ENCODE assay signal across 9 mouse cellular contexts in genomic region chr10:71284131-71284510, GRCm38 (mm10). TPM values are rescaled to one million over a fixed set of nuclear protein-coding genes. Genes with fewer than 3 reads are reported as not detected.
A peak's percentile ranks its signal among the peaks of the same experiment; 100 is the strongest.
DNase-seq lines count a peak whose midpoint lies in the region; ATAC-seq lines count a peak whose summit lies in the region.
"Had no signal": no experiment of that assay in that cellular context is flagged by ENCODE, and none has a peak within 500 bp of the region (broad histone marks: within the 10 kb centered on the region; RNA-seq: fewer than 3 reads in every experiment).

No protein-coding gene starts in this region.

- no peak for ATAC-seq in heart, embryonic 16.5 days (replicated peaks; ENCODE audit: extremely low read depth, insufficient read depth, low FRiP score)
- ATAC-seq in hindbrain, embryonic 11.5 days (ENCODE audit: low FRiP score): no peak
- ATAC-seq in midbrain, embryonic 11.5 days (ENCODE audit: low FRiP score): no peak

- peak overlapping the region; percentile 68 for H3K4me2 ChIP-seq in heart, embryonic 16.5 days (ENCODE audit: low read depth, low read length)
- peak overlapping the region; percentile 59 for H3K4me2 ChIP-seq in hindbrain, embryonic 11.5 days (replicated peaks; ENCODE audit: low read depth, low read length)
- H3K4me2 ChIP-seq in midbrain, embryonic 11.5 days: peak overlapping the region; percentile 50

- DNase-seq in heart, adult 9 months (ENCODE audit: low spot score in 2 of 2): no peak
- peak; percentile 30 for DNase-seq in Muller cell, postnatal 12 days (ENCODE audit: inconsistent ontology term)
- no peak for DNase-seq in hindbrain, embryonic 11.5 days (ENCODE audit: low spot score)
- no peak for DNase-seq in midbrain, embryonic 11.5 days (ENCODE audit: low spot score, missing footprints)
- DNase-seq in adrenal gland, adult 8-10 months: no peak
- no peak for DNase-seq in spleen, adult 12 weeks (ENCODE audit: low spot score)
- DNase-seq in ovary, postnatal 14 days (ENCODE audit: low spot score): no peak

- peak overlapping the region; percentile 97 for H3K9ac ChIP-seq in heart, embryonic 16.5 days (ENCODE audit: low read length)
- peak overlapping the region; percentile 99 for H3K9ac ChIP-seq in hindbrain, embryonic 11.5 days (ENCODE audit: low read depth, low read length)
- H3K9ac ChIP-seq in midbrain, embryonic 11.5 days (ENCODE audit: low read length): peak overlapping the region; percentile 96

- WGBS in heart, embryonic 16.5 days: 13% methylated on average over 8 of the region's 8 CpGs
- 15% methylated on average over 8 of the region's 8 CpGs for WGBS in hindbrain, embryonic 11.5 days
- 19% methylated on average over 8 of the region's 8 CpGs for WGBS in midbrain, embryonic 11.5 days

- no peaks in the 10 kb centered on the region for H3K27me3 ChIP-seq in heart, embryonic 16.5 days (ENCODE audit: control insufficient read depth, insufficient read depth, low read length)
- H3K27me3 ChIP-seq in hindbrain, embryonic 11.5 days (ENCODE audit: control insufficient read depth, insufficient read depth, low read length): no peaks in the 10 kb centered on the region
- H3K27me3 ChIP-seq in midbrain, embryonic 11.5 days (ENCODE audit: control insufficient read depth, insufficient read depth, low read length): no peaks in the 10 kb centered on the region
- H3K27me3 ChIP-seq: Patski had no signal

- peaks cover 16% of the 10 kb centered on the region for H3K4me1 ChIP-seq in heart, embryonic 16.5 days (ENCODE audit: control insufficient read depth, insufficient read depth, low read length)
- no peaks in the 10 kb centered on the region for H3K4me1 ChIP-seq in hindbrain, embryonic 11.5 days (replicated peaks; ENCODE audit: control insufficient read depth, insufficient read depth, low read length)
- peaks cover 14% of the 10 kb centered on the region; the same call in 1 of the 2 replicates for H3K4me1 ChIP-seq in midbrain, embryonic 11.5 days (ENCODE audit: control insufficient read depth, insufficient read depth, low read length)

- H3K36me3 ChIP-seq in heart, embryonic 16.5 days (ENCODE audit: control insufficient read depth, insufficient read depth): no peaks in the 10 kb centered on the region
- H3K36me3 ChIP-seq in hindbrain, embryonic 11.5 days (ENCODE audit: control insufficient read depth, insufficient read depth, low read length): no peaks in the 10 kb centered on the region
- H3K36me3 ChIP-seq in midbrain, embryonic 11.5 days (ENCODE audit: control insufficient read depth, insufficient read depth, low read length): no peaks in the 10 kb centered on the region

- peak overlapping the region; percentile 97 for H3K4me3 ChIP-seq in heart, embryonic 16.5 days (ENCODE audit: low read length)
- H3K4me3 ChIP-seq in hindbrain, embryonic 11.5 days (ENCODE audit: low read depth, low read length): peak overlapping the region; percentile 97
- peak overlapping the region; percentile 86 for H3K4me3 ChIP-seq in midbrain, embryonic 11.5 days (ENCODE audit: low read depth, low read length)

- H3K9me3 ChIP-seq in heart, embryonic 16.5 days (replicated peaks; ENCODE audit: control insufficient read depth, low read length): no peaks in the 10 kb centered on the region
- H3K9me3 ChIP-seq in hindbrain, embryonic 11.5 days (ENCODE audit: control insufficient read depth, low read length): no peaks in the 10 kb centered on the region
- no peaks in the 10 kb centered on the region for H3K9me3 ChIP-seq in midbrain, embryonic 11.5 days (ENCODE audit: control insufficient read depth, low read length)

- H3K27ac ChIP-seq in heart, embryonic 16.5 days (ENCODE audit: low read length): peak overlapping the region; percentile 81
- peak overlapping the region; percentile 78; the same call in 1 of the 2 replicates for H3K27ac ChIP-seq in hindbrain, embryonic 11.5 days (ENCODE audit: low read depth, low read length)
- peak overlapping the region; percentile 57; the same call in 1 of the 2 replicates for H3K27ac ChIP-seq in midbrain, embryonic 11.5 days (ENCODE audit: low read depth, low read length)

RNA-seq across cellular contexts. Expression of gene Ube2d1, which starts 0.9 kb away (rescaled TPM):
- polyA plus RNA-seq in heart, embryonic 16.5 days (2015; fragmentation: Nextera tagmentation; extraction: Ambion mirVana): 49.2 and 63.7 TPM in 2 replicates
- 192 and 221 TPM in 2 replicates for polyA plus RNA-seq in hindbrain, embryonic 11.5 days (2014; fragmentation: Nextera tagmentation; extraction: Ambion mirVana)
- polyA plus RNA-seq in midbrain, embryonic 11.5 days (2014; fragmentation: Nextera tagmentation; extraction: Ambion mirVana): 176 and 184 TPM in 2 replicates
- 10 to 100 TPM; 17.1 to 23.0 (median 21.3) TPM for total RNA-seq in adrenal gland, adult 8-10 months (2022)

RNA-seq across cellular contexts. Expression of gene Tfam, which starts 46.0 kb away (rescaled TPM):
- 65.7 and 72.0 TPM in 2 replicates for polyA plus RNA-seq in heart, embryonic 16.5 days (2015; fragmentation: Nextera tagmentation; extraction: Ambion mirVana)
- 93.9 and 101 TPM in 2 replicates for polyA plus RNA-seq in hindbrain, embryonic 11.5 days (2014; fragmentation: Nextera tagmentation; extraction: Ambion mirVana)
- polyA plus RNA-seq in midbrain, embryonic 11.5 days (2014; fragmentation: Nextera tagmentation; extraction: Ambion mirVana): 101 and 111 TPM in 2 replicates
- total RNA-seq in adrenal gland, adult 8-10 months (2022): 10 to 100 TPM; 45.4 to 56.1 (median 51.8) TPM
